Mouse (Mus musculus): ENCODE measurements at regions not wholly inside any gene's neighbourhood (a gene's known extent, or its start where the extent isn't known, plus 50 kb on each side); places are given as distances from the start of the nearest gene placed in this dataset.

DNA sequence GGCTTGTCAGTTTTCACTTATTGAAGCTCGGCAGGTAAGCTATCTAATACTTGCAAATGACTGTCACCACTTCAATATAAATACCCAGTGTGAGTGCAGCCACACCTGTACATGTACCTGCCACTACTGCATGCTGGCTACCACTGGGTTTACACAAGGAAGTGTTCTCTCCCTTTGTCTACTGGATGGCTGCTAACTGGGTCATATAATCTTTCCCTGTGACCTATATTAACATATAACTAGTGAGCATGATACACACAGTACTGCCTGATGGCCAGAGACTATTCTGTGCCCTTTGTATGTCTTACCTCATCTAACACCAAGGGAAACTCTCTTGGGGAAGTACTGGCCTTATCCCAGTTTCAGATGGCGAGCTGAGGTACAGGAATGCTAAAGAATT is 285.5 kb upstream of the Id2 start:
- WGBS = 83% methylated on average over 2 of the region's 2 CpGs
- H3K4me3 ChIP-seq (replicated peaks) = no peak overlapping the region
- H3K27ac ChIP-seq = no peak overlapping the region
- H3K27me3 ChIP-seq (replicated peaks) = no peaks in the 10 kb centered on the region
- no peak overlapping the region for H3K9ac ChIP-seq
- no peak overlapping the region for H3K4me2 ChIP-seq
- no peaks in the 10 kb centered on the region for H3K4me1 ChIP-seq
- H3K36me3 ChIP-seq = no peaks in the 10 kb centered on the region
- no peaks in the 10 kb centered on the region for H3K9me3 ChIP-seq
- ATAC-seq (ENCODE audit: insufficient read depth, low FRiP score, low read depth) = no peak

DNA sequence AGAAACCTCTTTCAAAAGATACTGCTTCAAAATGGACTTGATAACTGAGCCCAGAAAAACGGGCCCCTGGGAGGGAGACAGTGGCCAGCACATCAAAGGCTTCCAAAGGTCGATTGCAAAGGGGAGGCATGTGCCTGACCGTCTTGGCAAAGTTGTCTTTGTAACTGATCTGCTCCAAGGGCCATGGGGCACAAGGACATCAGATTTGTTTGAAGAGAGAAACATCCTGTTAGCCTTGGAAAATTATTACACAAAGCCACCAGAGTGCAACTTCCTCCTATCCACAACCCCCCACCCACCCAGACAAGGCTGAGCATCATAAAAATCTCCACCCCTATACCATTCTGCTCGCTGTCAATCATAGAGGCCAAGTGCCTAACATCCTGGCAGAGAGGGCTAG is 284.7 kb upstream of the Id2 start:
- 38% methylated on average over 4 of the region's 4 CpGs for WGBS
- Histone ChIP-seq H3K36me3 (no peaks in the 10 kb centered on the region), H3K9ac (no peak overlapping the region), H3K4me2 (no peak overlapping the region), H3K4me3 (replicated peaks) (no peak overlapping the region), H3K4me1 (no peaks in the 10 kb centered on the region), H3K9me3 (no peaks in the 10 kb centered on the region), H3K27ac (no peak overlapping the region), H3K27me3 (replicated peaks) (no peaks in the 10 kb centered on the region)
- ATAC-seq (ENCODE audit: insufficient read depth, low FRiP score, low read depth) = no peak

DNA sequence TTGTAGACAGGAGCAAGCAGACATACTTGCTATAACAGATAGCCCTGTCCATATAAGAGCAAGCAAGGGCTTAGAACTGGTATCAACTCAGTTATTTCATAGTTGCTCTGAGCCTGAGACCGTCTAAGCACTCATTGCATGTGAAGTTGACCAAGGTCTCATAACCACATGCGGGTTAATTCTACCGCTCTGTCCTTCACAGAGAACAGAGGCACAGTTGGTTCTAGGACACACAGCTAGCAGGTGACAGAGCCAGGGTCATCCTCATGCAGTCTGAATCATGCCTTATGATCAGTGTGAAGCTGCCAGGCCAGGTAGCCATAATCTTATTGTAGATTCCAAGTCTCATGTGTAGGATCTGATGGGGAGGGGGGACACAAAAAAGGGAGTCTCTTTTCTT is 283.1 kb upstream of the Id2 start:
- H3K9me3 ChIP-seq = no peaks in the 10 kb centered on the region
- no peak overlapping the region for H3K4me3 ChIP-seq (replicated peaks)
- no peak for ATAC-seq (ENCODE audit: insufficient read depth, low FRiP score, low read depth)
- no peaks in the 10 kb centered on the region for H3K27me3 ChIP-seq (replicated peaks)
- no peak overlapping the region for H3K27ac ChIP-seq
- H3K4me1 ChIP-seq = no peaks in the 10 kb centered on the region
- H3K36me3 ChIP-seq = no peaks in the 10 kb centered on the region
- no peak overlapping the region for H3K4me2 ChIP-seq
- no peak overlapping the region for H3K9ac ChIP-seq
- 93% methylated on average over 3 of the region's 3 CpGs for WGBS

DNA sequence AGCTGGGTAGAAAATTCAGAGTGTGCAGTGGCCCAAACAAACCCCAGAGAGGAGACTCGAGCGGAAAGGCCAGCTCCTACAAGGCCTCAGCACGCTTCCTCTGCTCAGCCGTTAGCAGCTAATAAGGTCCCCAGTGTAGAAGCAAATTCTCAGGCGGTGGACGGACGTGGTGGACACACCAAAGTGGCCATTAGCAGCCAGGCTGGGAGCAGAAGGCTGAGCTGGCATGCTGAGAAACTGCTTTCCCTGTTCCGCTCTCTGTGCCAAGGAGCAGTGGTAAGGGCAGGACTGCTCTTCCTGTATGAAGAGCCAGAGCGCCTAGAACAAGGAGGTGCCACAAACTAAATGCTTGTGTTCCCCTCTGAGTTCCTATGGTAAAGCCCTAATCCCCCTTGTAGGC is 282.1 kb upstream of the Id2 start:
- Histone ChIP-seq H3K4me3 (replicated peaks) (no peak overlapping the region), H3K9ac (no peak overlapping the region), H3K27me3 (replicated peaks) (no peaks in the 10 kb centered on the region), H3K27ac (no peak overlapping the region), H3K4me1 (no peaks in the 10 kb centered on the region), H3K4me2 (no peak overlapping the region), H3K36me3 (no peaks in the 10 kb centered on the region), H3K9me3 (no peaks in the 10 kb centered on the region)
- no peak for ATAC-seq (ENCODE audit: insufficient read depth, low FRiP score, low read depth)
- 85% methylated on average over 9 of the region's 9 CpGs for WGBS

DNA sequence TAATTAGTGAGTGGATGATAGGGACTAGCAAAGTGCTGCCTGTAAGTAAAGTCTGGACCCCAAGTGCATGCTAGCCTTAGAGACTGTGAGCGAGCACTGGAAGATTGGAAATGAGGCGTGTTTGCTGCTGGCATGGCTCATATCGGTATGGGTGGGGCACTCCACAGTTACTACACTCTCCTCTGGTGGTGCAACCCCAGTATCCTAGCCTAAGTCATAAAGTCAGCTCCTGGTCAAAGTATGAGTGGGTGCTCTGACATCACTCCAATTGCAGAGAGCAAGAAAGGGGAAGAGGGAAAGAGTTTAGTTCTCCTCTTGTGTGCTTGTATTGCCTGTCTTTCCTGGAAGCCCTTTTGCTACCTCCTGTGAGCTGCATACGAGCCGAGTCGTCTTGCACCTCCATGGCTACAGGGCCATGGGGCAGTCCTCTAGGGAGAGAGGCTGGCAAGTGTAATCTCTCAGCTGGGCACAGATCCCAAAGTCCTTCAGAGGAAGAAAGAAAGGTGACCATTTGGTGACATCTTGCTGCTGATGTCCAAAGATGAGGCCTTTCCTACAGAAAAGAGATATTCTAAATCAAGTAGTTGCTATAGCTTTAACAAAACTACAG is 281.2 kb upstream of the Id2 start:
- WGBS = 75% methylated on average over 6 of the region's 6 CpGs
- H3K4me1 ChIP-seq = no peaks in the 10 kb centered on the region
- H3K9ac ChIP-seq = no peak overlapping the region
- no peak overlapping the region for H3K27ac ChIP-seq
- no peaks in the 10 kb centered on the region for H3K36me3 ChIP-seq
- no peaks in the 10 kb centered on the region for H3K9me3 ChIP-seq
- H3K4me3 ChIP-seq (replicated peaks) = no peak overlapping the region
- no peak overlapping the region for H3K4me2 ChIP-seq
- ATAC-seq (ENCODE audit: insufficient read depth, low FRiP score, low read depth) = no peak
- no peaks in the 10 kb centered on the region for H3K27me3 ChIP-seq (replicated peaks)

DNA sequence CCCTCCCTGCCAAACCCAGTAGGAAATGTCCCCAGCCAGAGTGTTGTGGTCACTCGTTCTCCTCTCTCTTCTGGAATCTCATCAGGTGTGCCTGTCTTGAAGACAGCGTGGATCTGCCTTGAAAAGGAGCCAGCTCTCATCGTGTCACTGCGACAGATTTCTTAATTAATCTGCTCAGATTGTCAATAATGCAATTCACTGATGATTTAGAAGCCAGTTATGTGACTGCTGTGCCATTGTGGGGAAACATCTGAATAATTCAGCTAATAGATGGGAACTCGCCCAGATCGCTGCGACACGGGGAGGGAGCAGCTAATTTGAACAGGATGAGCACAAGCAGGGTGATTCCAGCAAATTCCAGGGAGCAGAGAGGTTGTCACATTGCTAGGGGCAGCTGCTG is 279.5 kb upstream of the Id2 start:
- no peaks in the 10 kb centered on the region for H3K4me1 ChIP-seq
- H3K9ac ChIP-seq = no peak overlapping the region
- no peaks in the 10 kb centered on the region for H3K27me3 ChIP-seq (replicated peaks)
- no peak overlapping the region for H3K4me3 ChIP-seq (replicated peaks)
- no peaks in the 10 kb centered on the region for H3K9me3 ChIP-seq
- 73% methylated on average over 8 of the region's 8 CpGs for WGBS
- ATAC-seq (ENCODE audit: insufficient read depth, low FRiP score, low read depth) = no peak
- H3K36me3 ChIP-seq = no peaks in the 10 kb centered on the region
- H3K27ac ChIP-seq = no peak overlapping the region
- no peak overlapping the region for H3K4me2 ChIP-seq

DNA sequence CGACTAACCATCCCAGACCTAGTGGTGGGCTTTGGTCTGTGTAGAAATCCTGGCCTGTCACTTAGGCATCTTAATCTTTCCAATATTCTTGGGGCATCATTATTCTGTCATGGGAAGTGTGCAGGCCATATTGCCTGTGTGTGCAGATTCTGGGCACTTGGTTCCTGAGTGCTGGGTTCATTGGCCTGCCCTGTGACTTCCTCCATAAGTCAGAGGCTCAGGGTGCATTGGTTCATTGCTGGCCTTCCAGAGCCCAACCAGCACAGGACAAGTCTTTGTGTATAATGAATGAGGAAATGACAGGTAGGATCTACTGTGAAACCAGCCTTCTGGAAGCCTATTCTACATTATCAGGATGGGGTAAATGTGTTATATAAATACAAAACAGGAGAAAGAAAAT is 270.6 kb upstream of the Id2 start:
- no peaks in the 10 kb centered on the region for H3K4me1 ChIP-seq
- no peaks in the 10 kb centered on the region for H3K36me3 ChIP-seq
- ATAC-seq (ENCODE audit: insufficient read depth, low FRiP score, low read depth) = no peak
- H3K27ac ChIP-seq = no peak overlapping the region
- 91% methylated on average over 1 of the region's 1 CpGs for WGBS
- H3K27me3 ChIP-seq (replicated peaks) = no peaks in the 10 kb centered on the region
- no peak overlapping the region for H3K4me3 ChIP-seq (replicated peaks)
- no peak overlapping the region for H3K4me2 ChIP-seq
- no peak overlapping the region for H3K9ac ChIP-seq
- no peaks in the 10 kb centered on the region for H3K9me3 ChIP-seq

DNA sequence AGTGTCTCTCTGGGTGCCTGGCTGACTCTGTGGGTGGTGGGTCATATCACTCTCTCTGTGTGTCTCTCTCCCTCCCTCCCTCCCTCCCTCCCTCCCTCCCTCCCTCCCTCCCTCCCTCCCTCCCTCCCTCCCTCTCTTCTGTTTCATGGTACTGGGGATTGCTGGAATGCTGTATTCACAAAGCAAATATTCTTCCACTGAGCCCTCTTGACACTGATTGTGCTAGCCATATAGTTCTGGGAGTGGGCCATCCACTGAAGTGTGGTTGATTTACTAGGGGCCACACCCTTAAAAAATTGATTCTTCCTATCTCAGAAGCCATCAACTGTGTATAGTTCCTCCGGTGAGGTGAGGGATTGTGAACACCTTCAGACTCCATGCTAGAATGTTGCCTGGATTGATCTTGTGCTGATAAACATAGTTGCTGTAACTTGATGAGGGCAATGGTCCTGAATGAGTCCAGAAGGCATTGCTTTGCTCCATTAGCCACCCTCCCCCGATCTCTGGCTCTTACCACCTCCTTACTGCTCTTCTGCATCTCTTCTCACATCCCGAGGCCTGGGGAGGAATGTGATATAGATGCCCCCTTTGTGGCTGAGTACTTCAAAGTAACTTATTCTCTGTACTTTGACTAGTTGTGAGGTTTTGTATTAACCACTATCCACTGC is 268.8 kb upstream of the Id2 start:
- Histone ChIP-seq H3K27ac (no peak overlapping the region), H3K9ac (no peak overlapping the region), H3K36me3 (no peaks in the 10 kb centered on the region), H3K9me3 (no peaks in the 10 kb centered on the region), H3K4me2 (no peak overlapping the region), H3K27me3 (replicated peaks) (no peaks in the 10 kb centered on the region), H3K4me3 (replicated peaks) (no peak overlapping the region), H3K4me1 (no peaks in the 10 kb centered on the region)
- no peak for ATAC-seq (ENCODE audit: insufficient read depth, low FRiP score, low read depth)
- WGBS = 41% methylated on average over 3 of the region's 3 CpGs

DNA sequence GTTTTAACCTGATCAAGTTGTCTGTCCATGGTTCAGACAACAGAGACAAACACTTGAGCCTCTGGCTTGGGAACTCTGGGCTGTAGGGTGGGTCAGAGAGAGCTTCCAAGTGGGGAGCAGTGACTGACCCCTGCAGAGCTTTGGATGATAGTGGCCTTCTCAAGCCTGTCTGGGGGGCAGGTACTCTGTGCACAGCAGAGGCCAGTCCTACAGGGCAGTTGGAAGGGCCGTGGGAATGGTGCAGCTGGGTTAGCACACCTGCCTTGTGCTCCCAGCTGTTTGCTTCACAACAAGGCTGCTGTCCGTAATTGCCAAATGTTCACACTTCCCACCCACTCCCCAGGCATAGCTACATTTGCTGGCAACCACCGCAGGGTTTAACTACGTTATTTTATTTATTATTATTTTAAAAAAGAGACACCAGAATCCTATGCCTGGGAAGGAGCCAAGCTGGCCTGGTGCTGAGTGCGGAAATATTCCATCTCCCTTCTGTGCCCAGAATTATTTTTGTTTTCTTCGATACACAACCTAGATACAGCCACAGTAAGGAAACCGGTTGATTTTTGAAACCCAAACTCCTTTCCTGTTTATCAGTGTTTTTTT is 268.1 kb upstream of the Id2 start:
- no peaks in the 10 kb centered on the region for H3K4me1 ChIP-seq
- H3K9ac ChIP-seq = no peak overlapping the region
- no peak overlapping the region for H3K4me3 ChIP-seq (replicated peaks)
- H3K4me2 ChIP-seq = no peak overlapping the region
- no peaks in the 10 kb centered on the region for H3K9me3 ChIP-seq
- no peak overlapping the region for H3K27ac ChIP-seq
- 50% methylated on average over 7 of the region's 7 CpGs for whole genome bisulfite sequencing
- no peaks in the 10 kb centered on the region for H3K36me3 ChIP-seq
- no peaks in the 10 kb centered on the region for H3K27me3 ChIP-seq (replicated peaks)
- ATAC-seq (ENCODE audit: insufficient read depth, low FRiP score, low read depth) = peak; percentile 31; the same call in 1 of the 2 replicates

DNA sequence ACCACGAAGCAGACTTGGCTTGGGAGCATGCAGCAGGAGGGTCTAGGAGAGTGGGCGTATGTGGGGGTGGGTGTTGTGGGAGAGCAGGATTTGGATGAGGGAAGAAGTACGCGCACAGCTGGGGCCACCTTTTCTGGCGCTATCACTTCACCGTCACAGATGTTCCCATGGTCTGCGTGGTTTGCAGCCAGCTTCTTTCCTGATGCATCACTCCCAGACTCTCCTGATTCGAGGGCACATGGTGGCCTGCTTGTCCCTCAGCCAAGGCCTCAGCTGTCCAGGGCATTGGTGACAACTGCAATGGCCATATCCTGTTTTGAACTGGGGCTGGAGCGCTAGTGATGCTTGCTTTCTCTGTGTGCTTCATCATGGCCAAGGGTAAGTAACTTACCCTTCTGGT is 266.9 kb upstream of the Id2 start:
- Histone ChIP-seq H3K36me3 (no peaks in the 10 kb centered on the region), H3K4me3 (replicated peaks) (no peak overlapping the region), H3K27me3 (replicated peaks) (no peaks in the 10 kb centered on the region), H3K27ac (no peak overlapping the region), H3K9me3 (no peaks in the 10 kb centered on the region), H3K4me2 (no peak overlapping the region), H3K4me1 (no peaks in the 10 kb centered on the region), H3K9ac (no peak overlapping the region)
- WGBS = 82% methylated on average over 9 of the region's 9 CpGs
- ATAC-seq (ENCODE audit: insufficient read depth, low FRiP score, low read depth) = no peak

DNA sequence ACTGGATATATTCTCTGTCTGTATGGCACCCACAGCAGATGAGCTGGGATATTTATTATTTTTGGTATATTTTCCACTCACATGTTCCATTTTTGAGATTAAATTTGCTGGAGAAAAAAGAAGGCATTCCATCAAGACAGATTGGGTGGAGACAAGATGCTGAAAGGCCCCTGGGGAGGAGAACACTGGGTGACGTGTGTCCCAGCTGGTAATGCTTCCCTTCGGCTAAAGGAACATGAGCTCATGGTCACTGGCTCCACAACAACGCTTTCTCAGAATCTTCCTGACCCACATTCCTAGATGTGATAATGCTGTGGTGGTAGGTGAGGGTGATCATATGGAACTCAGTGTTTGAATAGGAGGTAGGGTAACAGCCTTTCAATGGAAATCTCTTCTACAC is 266.4 kb upstream of the Id2 start:
- Histone ChIP-seq H3K9ac (no peak overlapping the region), H3K27ac (no peak overlapping the region), H3K4me3 (replicated peaks) (no peak overlapping the region), H3K4me2 (no peak overlapping the region), H3K36me3 (no peaks in the 10 kb centered on the region), H3K27me3 (replicated peaks) (no peaks in the 10 kb centered on the region), H3K9me3 (no peaks in the 10 kb centered on the region), H3K4me1 (no peaks in the 10 kb centered on the region)
- ATAC-seq (ENCODE audit: insufficient read depth, low FRiP score, low read depth) = no peak
- WGBS = 76% methylated on average over 3 of the region's 3 CpGs

DNA sequence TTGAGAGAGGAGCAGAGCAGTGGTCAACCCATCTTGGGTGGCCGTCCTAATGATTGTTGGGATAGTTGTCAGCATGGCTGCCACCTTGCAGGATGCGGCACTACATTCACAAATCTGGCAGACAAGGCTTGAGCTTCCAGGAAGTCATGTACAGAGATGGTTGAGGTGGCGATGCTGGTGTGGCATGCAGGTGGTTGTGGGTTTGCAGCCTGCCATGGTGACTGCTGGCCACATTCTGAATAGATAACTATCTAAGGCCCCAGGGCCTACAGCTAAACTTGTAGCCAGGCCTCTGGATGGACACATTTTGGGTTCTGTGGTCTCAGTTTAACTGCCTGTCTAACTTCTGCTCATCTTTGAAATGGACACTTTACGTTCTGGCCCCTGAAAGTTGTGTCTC is 265.8 kb upstream of the Id2 start:
- H3K9ac ChIP-seq = no peak overlapping the region
- H3K4me3 ChIP-seq (replicated peaks) = no peak overlapping the region
- H3K4me2 ChIP-seq = no peak overlapping the region
- 90% methylated on average over 4 of the region's 4 CpGs for WGBS
- H3K4me1 ChIP-seq = no peaks in the 10 kb centered on the region
- no peak for ATAC-seq (ENCODE audit: insufficient read depth, low FRiP score, low read depth)
- no peak overlapping the region for H3K27ac ChIP-seq
- H3K9me3 ChIP-seq = no peaks in the 10 kb centered on the region
- no peaks in the 10 kb centered on the region for H3K27me3 ChIP-seq (replicated peaks)
- H3K36me3 ChIP-seq = no peaks in the 10 kb centered on the region
